Mouse (Mus musculus) T-helper 2 cell (primary cell): Measurements from ENCODE around the gene Sun5.
"Not testable (repeated sequence)": the region's sequence is repeated elsewhere in the genome, so short reads cannot be mapped to it uniquely, and the experiment has no call there.

Source experiments
- in situ Hi-C: fragments of 300-600 bp; cut with MboI, MseI; formaldehyde crosslinking; loops from one replicate; pipeline ENCODE4 v1.15.1; 2025; ENCODE audit warnings: high pct_unique_total_duplicates

The Sun5 gene

GRCm38 (mm10) chr2:153870984-153871383 is at the start of gene Sun5:
TSS of gene Sun5 (minus strand) at chr2:153871084.
- in situ Hi-C loops = no loop called here

GRCm38 (mm10) chr2:153917930-153918329 is 47.0 kb upstream of the Sun5 start, which contains the start of gene Bpifb3:
TSS of gene Bpifb3 (plus strand) at chr2:153918230.
- in situ Hi-C loops = no loop called here

GRCm38 (mm10) chr2:153914151-153914550 is 43.3 kb upstream of the Sun5 start:
- in situ Hi-C loops = no loop called here

GRCm38 (mm10) chr2:153906626-153907025 is 35.7 kb upstream of the Sun5 start:
- in situ Hi-C loops = no loop called here

GRCm38 (mm10) chr2:153902726-153903125 is 31.8 kb upstream of the Sun5 start:
- in situ Hi-C loops = no loop called here

GRCm38 (mm10) chr2:153900088-153900487 is 29.2 kb upstream of the Sun5 start, which contains the start of gene Bpifb6:
TSS of gene Bpifb6 (plus strand) at chr2:153900388.
- in situ Hi-C loops = no loop called here

- in situ Hi-C loops = no loop called here
These were observed 28.2 kb upstream of the Sun5 start for GRCm38 (mm10) chr2:153899111-153899510.

GRCm38 (mm10) chr2:153874745-153875144 is 3.9 kb upstream of the Sun5 start, which contains the start of gene Bpifb2:
TSS of gene Bpifb2 (plus strand) at chr2:153875045.
- in situ Hi-C loops = no loop called here

GRCm38 (mm10) chr2:153861960-153862359 is 8.9 kb downstream of the Sun5 start:
- in situ Hi-C loops = no loop called here

GRCm38 (mm10) chr2:153860715-153861114 is 10.2 kb downstream of the Sun5 start:
- in situ Hi-C loops = no loop called here

GRCm38 (mm10) chr2:153860315-153860714 is 10.6 kb downstream of the Sun5 start:
- in situ Hi-C loops = no loop called here

GRCm38 (mm10) chr2:153859581-153859980 is 11.3 kb downstream of the Sun5 start:
- in situ Hi-C loops = no loop called here

- in situ Hi-C loops = no loop called here
These were observed 17.3 kb downstream of the Sun5 start for GRCm38 (mm10) chr2:153853544-153853943.

- in situ Hi-C loops = no loop called here
These were observed 19.9 kb downstream of the Sun5 start for GRCm38 (mm10) chr2:153851030-153851360.

- in situ Hi-C loops = no loop called here
These were observed 20.4 kb downstream of the Sun5 start for GRCm38 (mm10) chr2:153850351-153851029.

- in situ Hi-C loops = no loop called here
These were observed 22.5 kb downstream of the Sun5 start for GRCm38 (mm10) chr2:153848389-153848788.

- in situ Hi-C loops = no loop called here
These were observed 28.0 kb downstream of the Sun5 start for GRCm38 (mm10) chr2:153842854-153843253.

GRCm38 (mm10) chr2:153833291-153833690 is 37.6 kb downstream of the Sun5 start:
- in situ Hi-C loops = no loop called here

GRCm38 (mm10) chr2:153828704-153829103 is 42.2 kb downstream of the Sun5 start:
- in situ Hi-C loops = no loop called here

- in situ Hi-C loops = no loop called here
These were observed 43.6 kb downstream of the Sun5 start for GRCm38 (mm10) chr2:153827171-153827830.

- in situ Hi-C loops = not testable (repeated sequence)
These were observed 45.0 kb downstream of the Sun5 start for GRCm38 (mm10) chr2:153825900-153826299.

- in situ Hi-C loops = no loop called here
These were observed 46.3 kb downstream of the Sun5 start for GRCm38 (mm10) chr2:153824593-153824992.

- in situ Hi-C loops = no loop called here
These were observed 48.8 kb downstream of the Sun5 start for GRCm38 (mm10) chr2:153822005-153822543.
